Mouse (Mus musculus): Measurements from ENCODE around the gene Them7.

DNA sequence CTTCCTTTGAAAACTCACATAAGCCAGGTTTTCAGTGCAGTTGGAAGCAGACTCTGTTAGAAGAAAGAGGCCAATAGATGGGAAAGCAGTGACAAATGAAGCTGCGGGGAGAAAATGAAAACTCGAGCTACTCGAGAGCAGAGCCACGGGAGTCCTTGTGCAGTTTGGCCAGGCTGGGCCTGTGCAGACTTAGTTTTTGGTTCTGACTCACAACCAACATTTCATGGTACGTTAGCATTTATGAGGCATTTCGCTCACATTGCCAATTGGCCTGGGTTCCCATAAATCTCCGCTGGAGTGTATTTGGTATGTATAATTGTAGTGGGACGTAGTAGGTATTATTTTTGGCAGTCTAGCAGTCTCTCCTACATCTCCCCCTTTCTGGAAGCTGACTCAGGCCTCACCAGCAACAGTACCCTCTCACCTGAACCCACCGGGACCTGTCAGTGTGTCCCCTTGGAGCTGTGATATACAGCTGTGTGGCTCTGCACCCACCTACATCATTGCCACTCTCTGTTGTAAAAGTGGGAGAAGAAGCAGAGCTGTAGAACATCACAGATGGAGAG is 3.3 kb upstream of the Them7 start:
- TF ChIP-seq CTCF (IDR thresholded peaks at IDR 0.05; ENCODE audit: control insufficient read depth, insufficient read depth, insufficient read length) (no peak), USF1 (IDR thresholded peaks at IDR 0.05; ENCODE audit: low read depth) (no peak), MAX (IDR thresholded peaks at IDR 0.05) (no peak), MYOD1 (IDR thresholded peaks at IDR 0.05; ENCODE audit: control insufficient read depth, insufficient read length, low read depth) (no peak)

Data from C2C12 (cell line).